Comparison of ENCODE assay signal across 8 mouse cellular contexts in the genomic region with DNA sequence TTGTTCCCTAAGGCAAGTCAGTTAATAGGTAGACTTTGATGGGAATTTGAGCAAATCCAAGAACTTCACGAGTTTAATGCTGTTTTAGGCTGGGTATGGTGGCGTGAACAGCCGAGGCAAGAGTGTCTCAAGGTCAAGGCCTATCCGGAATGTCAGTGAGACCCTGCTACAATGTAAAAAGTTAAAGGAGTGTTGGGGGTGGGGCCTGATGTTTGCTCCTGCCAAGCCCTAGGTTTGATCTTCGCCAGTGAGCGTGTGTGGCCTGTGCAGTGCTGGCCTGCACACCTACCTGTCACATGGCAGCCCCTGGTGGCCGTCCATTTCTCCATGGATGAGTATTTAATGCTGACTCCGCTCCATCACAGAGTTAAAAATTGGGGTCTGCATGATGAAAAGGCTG. TPM values are rescaled to one million over a fixed set of nuclear protein-coding genes. Genes with fewer than 3 reads are reported as not detected.
DNase-seq lines count a peak whose midpoint lies in the region; ATAC-seq and TF ChIP-seq lines count a peak whose summit lies in the region.

No protein-coding gene starts in this region.

- TF ChIP-seq CTCF in heart, postnatal 0 days (IDR thresholded peaks at IDR 0.05; ENCODE audit: low read depth): no peak

- no peak for TF ChIP-seq EP300 in heart, postnatal 0 days (IDR thresholded peaks at IDR 0.05; ENCODE audit: low read depth)

- peaks cover 31% of the 10 kb centered on the region for H3K36me3 ChIP-seq in heart, embryonic 13.5 days
- H3K36me3 ChIP-seq in megakaryocyte, embryonic 14.5 days (replicated peaks; ENCODE audit: low read length): peaks cover 50% of the 10 kb centered on the region
- peaks cover 23% of the 10 kb centered on the region for H3K36me3 ChIP-seq in heart, postnatal 0 days (replicated peaks; ENCODE audit: control insufficient read depth, insufficient read depth, low read length)
- H3K36me3 ChIP-seq in stomach, embryonic 14.5 days (ENCODE audit: control insufficient read depth, insufficient read depth, low read length): peaks cover 13% of the 10 kb centered on the region; the same call in 1 of the 2 replicates

- ATAC-seq in heart, embryonic 13.5 days (ENCODE audit: extremely low read depth, insufficient number of reproducible peaks, low FRiP score, low TSS enrichment): no peak
- ATAC-seq in megakaryocyte, adult 5-6 weeks (ENCODE audit: poor library complexity, severe bottlenecking): no peak
- no peak for ATAC-seq in heart, postnatal 0 days (ENCODE audit: insufficient read depth, low read depth)
- ATAC-seq in stomach, embryonic 14.5 days (ENCODE audit: insufficient number of reproducible peaks, insufficient read depth, low FRiP score, low read depth): no peak

- WGBS in heart, embryonic 13.5 days: 45% methylated on average over 8 of the region's 8 CpGs
- WGBS in heart, postnatal 0 days: 36% methylated on average over 8 of the region's 8 CpGs
- WGBS in stomach, embryonic 14.5 days: 45% methylated on average over 8 of the region's 8 CpGs

- H3K27me3 ChIP-seq in heart, embryonic 13.5 days (replicated peaks): no peaks in the 10 kb centered on the region
- no peaks in the 10 kb centered on the region for H3K27me3 ChIP-seq in megakaryocyte, embryonic 14.5 days (replicated peaks)
- H3K27me3 ChIP-seq in heart, postnatal 0 days (ENCODE audit: control insufficient read depth, insufficient read depth, low read length): no peaks in the 10 kb centered on the region
- H3K27me3 ChIP-seq in stomach, embryonic 14.5 days (ENCODE audit: control insufficient read depth, insufficient read depth, low read length): no peaks in the 10 kb centered on the region

- no peak overlapping the region for H3K4me3 ChIP-seq in heart, embryonic 13.5 days
- H3K4me3 ChIP-seq in megakaryocyte, embryonic 14.5 days (replicated peaks): peak overlapping the region; percentile 42
- H3K4me3 ChIP-seq in heart, postnatal 0 days (ENCODE audit: low read depth, low read length): no peak overlapping the region
- no peak overlapping the region for H3K4me3 ChIP-seq in stomach, embryonic 14.5 days (ENCODE audit: low read depth, low read length)

- peak overlapping the region; percentile 81 for H3K27ac ChIP-seq in heart, embryonic 13.5 days (replicated peaks)
- H3K27ac ChIP-seq in heart, postnatal 0 days (ENCODE audit: low read depth): peak overlapping the region; percentile 85
- H3K27ac ChIP-seq in stomach, embryonic 14.5 days (ENCODE audit: low read length): peak overlapping the region; percentile 33; the same call in 1 of the 2 replicates

- no peak for DNase-seq in heart, adult 9 months (ENCODE audit: low spot score in 2 of 2)
- DNase-seq in heart, postnatal 0 days (ENCODE audit: low spot score): no peak
- DNase-seq in retina, embryonic 14.5 days (ENCODE audit: low spot score): no peak
- no peak for DNase-seq in right cerebral cortex, postnatal 36 days (ENCODE audit: low spot score in 2 of 2)

- H3K9me3 ChIP-seq in heart, embryonic 13.5 days: no peaks in the 10 kb centered on the region
- H3K9me3 ChIP-seq in megakaryocyte, embryonic 14.5 days: no peaks in the 10 kb centered on the region
- H3K9me3 ChIP-seq in heart, postnatal 0 days (replicated peaks; ENCODE audit: control insufficient read depth, low read length): no peaks in the 10 kb centered on the region
- no peaks in the 10 kb centered on the region for H3K9me3 ChIP-seq in stomach, embryonic 14.5 days (ENCODE audit: control insufficient read depth, low read depth, low read length)

- H3K4me2 ChIP-seq in heart, embryonic 13.5 days: peak overlapping the region; percentile 56
- H3K4me2 ChIP-seq in heart, postnatal 0 days (ENCODE audit: low read depth, low read length): 0 out of 2 replicates have a peak overlapping the region, but pooled peaks have one; percentile 14
- no peak overlapping the region for H3K4me2 ChIP-seq in stomach, embryonic 14.5 days (replicated peaks; ENCODE audit: low read depth, low read length)

- peaks cover 72% of the 10 kb centered on the region for H3K4me1 ChIP-seq in heart, embryonic 13.5 days
- peaks cover 87% of the 10 kb centered on the region for H3K4me1 ChIP-seq in megakaryocyte, embryonic 14.5 days
- H3K4me1 ChIP-seq in heart, postnatal 0 days (ENCODE audit: control insufficient read depth, insufficient read depth): peaks cover 57% of the 10 kb centered on the region
- peaks cover 43% of the 10 kb centered on the region for H3K4me1 ChIP-seq in stomach, embryonic 14.5 days (ENCODE audit: control insufficient read depth, insufficient read depth, low read length)

- H3K9ac ChIP-seq in heart, embryonic 13.5 days: 0 out of 2 replicates have a peak overlapping the region, but pooled peaks have one; percentile 1
- no peak overlapping the region for H3K9ac ChIP-seq in heart, postnatal 0 days (replicated peaks; ENCODE audit: low read depth, low read length)
- H3K9ac ChIP-seq in stomach, embryonic 14.5 days (replicated peaks; ENCODE audit: low read depth, low read length): no peak overlapping the region

RNA-seq across cellular contexts. Expression of gene Fam160b1, which starts 5.5 kb away (rescaled TPM):
- 9.9 and 10.3 TPM in 2 replicates for polyA plus RNA-seq in heart, embryonic 13.5 days (2015; fragmentation: Nextera tagmentation; extraction: Ambion mirVana)
- polyA plus RNA-seq in megakaryocyte, embryonic 14.5 days (2012; ENCODE audit: insufficient read depth, low replicate concordance): 2.9 TPM in 2 replicates
- total RNA-seq in megakaryocyte, adult 5-6 weeks (2015): 28.7 and 29.0 TPM in 2 replicates
- total RNA-seq in megakaryocyte, adult 5-6 weeks (2017): 18.4 and 18.8 TPM in 2 replicates
- total RNA-seq in heart, postnatal 0 days (2014; rRNA removed; ENCODE audit: low replicate concordance): 12.6 and 16.3 TPM in 2 replicates
- 7.0 and 7.8 TPM in 2 replicates for polyA plus RNA-seq in heart, postnatal 0 days (2015; fragmentation: Nextera tagmentation; extraction: Ambion mirVana)
- 16.6 and 20.4 TPM in 2 replicates for polyA plus RNA-seq in stomach, embryonic 14.5 days (2014; fragmentation: Nextera tagmentation; extraction: Ambion mirVana)

RNA-seq across cellular contexts. Expression of gene Ablim1, which starts 51.3 kb away (rescaled TPM):
- 35.7 and 38.5 TPM in 2 replicates for polyA plus RNA-seq in heart, embryonic 13.5 days (2015; fragmentation: Nextera tagmentation; extraction: Ambion mirVana)
- polyA plus RNA-seq in megakaryocyte, embryonic 14.5 days (2012; ENCODE audit: insufficient read depth, low replicate concordance): 0.17 TPM in 1 of 2 replicates, not detected in the other
- 1.7 and 3.6 TPM in 2 replicates for total RNA-seq in megakaryocyte, adult 5-6 weeks (2015)
- 2.6 and 3.2 TPM in 2 replicates for total RNA-seq in megakaryocyte, adult 5-6 weeks (2017)
- total RNA-seq in heart, postnatal 0 days (2014; rRNA removed; ENCODE audit: low replicate concordance): 169 and 235 TPM in 2 replicates
- polyA plus RNA-seq in heart, postnatal 0 days (2015; fragmentation: Nextera tagmentation; extraction: Ambion mirVana): 82.6 and 106 TPM in 2 replicates
- polyA plus RNA-seq in stomach, embryonic 14.5 days (2014; fragmentation: Nextera tagmentation; extraction: Ambion mirVana): 36.9 and 43.7 TPM in 2 replicates

Comparison
In these comparisons a context has a peak if more than half of its experiments do, and no peak if none do; other contexts are left out.
1. H3K27ac ChIP-seq: peak in every context shown above with its lines; median percentile 85 in heart, postnatal 0 days; 81 in heart, embryonic 13.5 days; 33 in stomach, embryonic 14.5 days.
2. RNA of gene Ablim1, which starts 51.3 kb away (polyA plus RNA-seq): 82.6 to 106 TPM in heart, postnatal 0 days, 35.7 to 38.5 TPM in heart, embryonic 13.5 days and 36.9 to 43.7 TPM in stomach, embryonic 14.5 days; 0.17 TPM in megakaryocyte, embryonic 14.5 days; every median in the first group is over 10 times any median in the second.